Mouse (Mus musculus): ENCODE measurements around the gene Hip1.

Hip1 gene

DNA sequence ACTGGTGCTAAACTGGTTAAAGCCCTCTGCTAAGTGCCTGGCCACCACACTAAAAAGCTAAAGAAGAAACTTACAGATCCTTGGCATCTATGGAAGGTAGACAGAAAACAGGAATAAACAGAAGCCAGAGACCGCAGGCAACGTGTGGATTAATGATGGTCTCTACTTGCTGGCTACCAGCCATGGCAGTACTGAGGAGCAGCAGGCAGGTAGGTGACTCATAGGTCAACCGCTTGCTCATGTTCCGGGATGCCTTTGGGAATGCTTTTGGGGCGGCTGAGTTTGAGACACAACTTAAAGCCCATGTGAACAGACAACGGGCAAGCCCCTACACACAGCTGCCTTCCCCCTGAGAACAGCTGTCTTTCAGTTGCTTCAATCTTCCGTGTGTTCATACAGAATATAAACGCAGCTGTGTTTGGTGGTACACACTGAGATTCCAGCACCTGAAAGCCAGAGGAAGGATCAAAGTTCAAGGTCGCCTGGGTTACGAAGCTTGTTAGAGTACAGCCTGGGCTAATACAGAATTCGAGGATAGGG lies 13.5 kb downstream of the Hip1 start:
- DNase-seq (ENCODE audit: low read depth, low spot score) = no peak

DNA sequence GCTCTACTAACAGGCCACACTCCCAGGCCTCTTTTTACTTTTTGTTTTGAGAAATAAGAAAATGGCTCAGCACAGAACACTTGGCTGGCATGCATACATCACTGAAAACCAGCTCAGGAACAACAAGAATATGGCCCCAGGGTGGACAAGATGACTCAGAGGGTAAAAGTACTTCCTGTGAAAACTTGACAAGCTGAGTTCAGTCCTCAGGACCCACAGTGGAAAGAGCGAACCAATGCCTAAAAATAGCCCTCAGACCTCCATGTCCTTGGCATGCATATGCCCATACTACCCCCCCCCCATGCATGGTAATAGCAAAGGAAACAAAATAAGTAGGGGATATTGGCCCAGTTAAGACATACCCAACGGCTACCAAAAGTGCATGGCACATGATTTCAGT lies 15.0 kb downstream of the Hip1 start:
- DNase-seq (ENCODE audit: low read depth, low spot score) = no peak

DNA sequence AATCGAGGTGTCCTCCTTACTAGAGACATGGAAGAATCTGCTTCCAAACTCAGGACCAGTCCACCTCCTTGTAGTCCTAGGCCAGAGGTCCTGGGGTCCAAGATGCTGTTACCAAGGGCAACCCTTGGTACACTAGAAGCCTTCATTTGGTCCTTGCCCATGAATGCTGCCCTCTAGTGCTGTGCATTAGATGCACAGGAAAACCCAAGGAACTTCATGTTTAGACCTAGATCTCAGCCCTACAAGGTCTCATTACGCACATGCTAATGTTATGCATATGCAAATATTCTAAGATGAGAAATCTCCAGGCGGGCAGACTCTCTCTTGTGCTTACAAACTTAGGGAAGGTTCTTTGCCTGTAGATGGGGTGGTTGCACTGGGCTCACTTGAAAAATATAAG lies 15.6 kb downstream of the Hip1 start:
- no peak for DNase-seq (ENCODE audit: low read depth, low spot score)

DNA sequence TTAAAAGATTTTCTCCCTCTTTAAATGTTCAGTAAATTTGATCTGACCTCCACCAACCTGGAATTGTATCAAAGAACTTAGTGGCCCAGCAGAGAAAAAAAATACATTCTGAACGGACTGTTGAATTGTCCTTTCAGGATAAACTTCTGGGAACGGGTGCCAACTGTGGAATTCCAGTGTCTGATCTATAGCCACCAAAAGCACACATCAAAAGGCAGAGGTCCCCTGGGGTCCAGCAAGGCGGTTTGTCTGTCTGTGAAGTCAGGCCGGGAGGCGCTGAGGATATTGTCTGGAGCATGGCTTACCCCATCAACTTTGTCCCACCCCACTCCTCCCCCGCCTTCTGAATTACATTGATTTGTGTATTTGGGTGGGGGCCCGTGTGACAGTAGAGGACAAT lies 16.9 kb downstream of the Hip1 start:
- DNase-seq (ENCODE audit: low read depth, low spot score) = no peak

DNA sequence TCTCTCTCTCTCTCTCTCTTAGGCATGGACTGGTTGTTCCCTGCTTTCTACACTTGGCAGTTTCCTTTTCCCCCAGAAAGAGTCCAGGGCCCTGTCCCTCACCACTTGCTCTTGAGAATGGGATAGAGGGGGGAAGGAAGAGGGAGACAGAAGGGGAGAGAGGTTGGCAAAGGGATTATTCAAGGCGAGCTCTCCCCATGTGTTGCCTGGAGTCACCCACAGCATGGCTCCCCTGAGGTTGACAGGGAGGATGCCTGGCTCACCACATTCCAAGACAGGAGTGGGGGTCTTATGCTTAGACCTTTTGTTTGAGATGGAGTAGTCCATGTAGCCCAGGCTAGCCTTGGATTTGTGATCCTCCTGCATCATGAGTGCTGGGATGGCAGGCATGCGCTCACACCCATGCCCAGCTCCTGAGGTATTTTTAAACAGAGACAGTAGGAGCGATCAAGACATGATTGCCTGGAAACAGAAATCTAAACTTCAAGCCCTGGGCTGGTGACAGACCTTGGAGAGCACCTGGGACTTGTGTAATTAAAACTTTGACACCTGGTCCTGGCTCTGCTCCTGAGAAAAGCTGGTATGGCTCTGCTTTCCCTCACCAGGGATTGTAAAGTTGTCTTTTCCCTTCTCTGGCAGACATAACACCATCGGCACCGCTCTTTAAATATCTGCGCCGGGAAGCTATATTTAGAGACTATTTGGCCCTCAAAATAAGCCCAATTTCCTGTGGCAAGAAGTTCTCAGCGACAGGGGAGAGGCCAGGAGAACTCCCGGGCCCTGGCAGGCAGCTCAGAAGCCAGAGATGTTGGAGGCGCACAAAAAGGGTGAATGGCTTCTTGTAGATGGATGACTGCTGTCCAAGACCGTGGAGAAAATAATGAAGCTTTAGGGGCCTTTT lies 20.0 kb downstream of the Hip1 start:
- no peak for DNase-seq (ENCODE audit: low read depth, low spot score)

DNA sequence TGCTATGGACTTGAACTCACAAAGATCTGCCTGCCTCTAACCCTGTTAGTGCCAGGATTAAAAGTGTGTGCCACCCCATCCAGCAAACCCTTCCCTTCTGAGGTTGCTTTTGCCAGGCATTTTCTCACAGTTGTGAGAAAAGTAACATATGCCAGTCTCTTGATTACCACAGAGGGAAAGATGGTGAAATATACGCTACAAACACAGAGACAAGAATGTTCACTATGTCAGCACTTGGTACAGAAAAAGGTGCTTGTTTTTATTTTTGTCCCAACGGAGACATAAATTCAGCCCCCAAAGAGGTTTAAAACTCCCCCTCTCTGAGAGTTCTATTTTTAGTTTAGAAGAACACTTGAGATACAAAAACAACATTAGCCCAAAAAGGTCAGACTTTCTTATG lies 20.8 kb downstream of the Hip1 start:
- DNase-seq (ENCODE audit: low read depth, low spot score) = no peak

DNA sequence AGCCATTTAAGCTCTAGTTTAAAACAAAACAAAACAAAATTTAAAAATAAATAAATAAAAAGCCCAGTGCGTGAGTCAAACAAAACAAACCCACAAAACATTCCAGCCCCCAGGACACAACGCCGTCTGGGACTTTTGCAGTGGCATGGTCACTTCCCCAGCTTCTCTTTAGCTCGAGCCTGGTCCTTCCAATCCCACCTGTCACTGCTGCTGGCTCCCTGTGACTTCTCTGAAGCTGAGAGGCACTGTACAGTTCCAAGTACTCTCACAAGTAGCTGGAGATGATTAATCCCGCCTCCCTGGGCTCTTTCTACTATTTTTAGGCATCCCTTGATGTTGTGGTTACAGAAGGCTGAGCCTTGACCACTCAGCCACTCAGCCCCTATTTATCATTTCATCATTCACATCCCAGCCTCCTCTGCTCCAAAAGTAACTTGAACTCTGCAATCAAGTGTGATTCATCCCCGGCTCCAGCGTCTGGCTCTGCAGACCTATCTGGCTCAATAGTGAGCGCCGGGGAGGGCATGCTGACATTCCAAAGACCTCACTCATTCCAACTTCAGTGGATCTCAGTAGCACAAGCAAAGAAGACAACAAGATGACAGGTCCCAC lies 22.7 kb downstream of the Hip1 start:
- no peak for DNase-seq (ENCODE audit: low read depth, low spot score)

DNA sequence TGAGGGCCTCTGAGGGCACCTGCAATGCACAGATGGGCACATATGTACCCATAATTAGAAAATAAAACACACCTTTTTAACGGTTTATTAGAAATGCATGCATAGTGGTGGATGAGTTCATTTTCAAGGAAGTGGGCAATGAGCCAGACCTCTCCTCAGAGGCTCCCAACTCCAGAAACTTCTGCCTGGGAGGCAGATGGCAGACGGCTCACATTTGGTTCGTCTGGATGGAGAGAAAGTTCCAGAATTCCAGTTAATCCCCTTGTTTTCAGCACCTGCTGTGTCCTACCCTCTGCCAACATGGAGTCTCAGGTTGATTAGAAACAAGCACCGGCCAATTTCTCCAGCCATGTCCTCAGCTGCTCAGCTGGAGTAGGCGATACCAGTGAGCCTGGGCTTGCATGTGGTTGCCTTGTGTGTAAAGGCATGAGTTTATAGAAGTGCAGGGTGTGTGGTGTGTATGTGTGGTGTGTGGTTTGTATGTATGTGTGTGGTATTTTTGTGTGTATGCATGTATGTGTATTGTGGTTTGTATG lies 27.5 kb downstream of the Hip1 start:
- no peak for DNase-seq (ENCODE audit: low read depth, low spot score)

DNA sequence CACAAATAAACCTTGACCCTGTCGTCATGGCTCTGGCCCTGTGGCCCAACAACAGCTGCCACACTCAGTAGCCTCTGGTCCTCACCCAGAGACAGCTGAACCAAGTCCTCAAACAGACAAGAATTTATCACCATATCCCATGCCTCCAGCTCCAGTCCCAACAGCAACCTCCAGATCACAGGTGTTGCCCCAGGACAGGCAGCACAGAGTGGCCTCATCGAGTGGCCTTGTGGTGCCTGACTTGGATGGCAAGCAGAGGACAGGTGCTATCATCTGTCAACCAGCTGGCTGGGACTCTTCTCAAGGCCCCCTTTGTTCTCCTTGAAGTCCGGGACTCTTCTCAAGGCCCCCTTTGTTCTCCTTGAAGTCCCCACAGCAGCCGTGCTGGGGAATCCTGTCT lies 31.8 kb downstream of the Hip1 start:
- DNase-seq (ENCODE audit: low read depth, low spot score) = no peak

DNA sequence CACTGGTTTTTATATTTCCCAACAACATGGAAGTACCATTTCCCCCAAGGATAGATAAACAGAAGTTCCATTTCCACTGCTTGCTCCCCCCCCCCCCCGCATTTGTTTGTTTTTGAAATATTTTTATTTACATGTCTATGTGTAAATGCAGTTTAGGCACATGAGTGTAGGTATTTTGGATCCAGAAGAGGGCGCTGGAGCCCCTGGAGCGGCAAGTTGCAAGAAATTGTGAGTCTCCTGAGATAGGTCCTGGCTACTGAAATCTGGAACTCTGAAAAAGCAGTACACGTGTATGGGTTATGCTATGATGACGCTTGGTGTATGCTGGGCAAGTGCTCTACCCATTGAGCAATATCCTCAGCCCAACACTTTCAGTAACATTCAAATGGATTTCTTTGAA lies 33.8 kb downstream of the Hip1 start:
- no peak for DNase-seq (ENCODE audit: low read depth, low spot score)

DNA sequence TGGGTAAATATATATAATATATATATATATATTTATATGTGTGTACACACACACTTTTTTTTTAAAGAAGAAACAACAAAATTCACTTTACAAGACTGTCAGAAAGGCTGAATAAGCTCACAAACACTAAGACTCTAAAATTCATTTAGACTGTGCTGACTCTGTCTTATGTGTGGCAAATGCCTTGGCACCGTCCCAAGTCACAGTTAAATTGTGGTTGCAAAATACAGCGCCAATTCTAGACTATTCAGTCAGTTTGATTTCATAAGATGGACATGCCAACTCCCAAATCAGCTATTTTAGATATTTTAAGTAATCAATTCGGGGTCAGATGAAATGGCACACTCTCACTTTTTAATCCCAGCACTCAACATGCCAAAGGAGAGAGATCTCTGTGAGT lies 36.6 kb downstream of the Hip1 start:
- DNase-seq (ENCODE audit: low read depth, low spot score) = no peak

DNA sequence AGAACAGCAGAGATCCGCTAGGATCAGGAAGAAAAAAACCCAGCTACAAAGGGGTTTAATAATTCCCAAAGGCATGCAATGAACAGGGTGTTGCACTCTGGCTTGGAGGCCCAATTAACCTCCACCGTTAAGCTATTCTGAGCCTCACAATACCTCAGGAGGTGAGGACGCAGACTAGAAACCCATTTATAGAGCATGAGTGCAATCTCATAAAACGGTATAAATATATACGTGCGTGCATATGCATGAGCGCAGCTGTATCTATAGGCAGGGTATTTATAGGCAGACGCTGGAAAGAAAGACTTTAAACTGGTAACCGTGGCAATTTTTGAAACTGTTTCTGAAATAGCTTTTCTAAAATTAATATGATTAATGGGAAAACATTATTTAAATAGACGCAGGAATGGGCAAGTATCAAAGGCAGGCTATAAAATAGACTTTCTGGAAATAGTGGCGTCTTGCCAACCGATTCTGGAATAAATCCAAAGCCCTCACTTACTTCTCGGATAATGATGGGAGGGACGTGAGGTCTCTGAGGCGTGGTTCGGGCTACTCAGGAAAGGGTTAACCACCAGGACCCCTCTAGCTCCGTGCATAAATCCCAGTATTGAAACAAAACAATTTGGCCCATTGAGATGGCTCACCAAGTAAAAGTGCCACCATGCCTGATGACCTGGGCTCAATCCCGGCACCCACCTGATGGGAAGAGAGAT lies 37.2 kb downstream of the Hip1 start:
- no peak for DNase-seq (ENCODE audit: low read depth, low spot score)

DNA sequence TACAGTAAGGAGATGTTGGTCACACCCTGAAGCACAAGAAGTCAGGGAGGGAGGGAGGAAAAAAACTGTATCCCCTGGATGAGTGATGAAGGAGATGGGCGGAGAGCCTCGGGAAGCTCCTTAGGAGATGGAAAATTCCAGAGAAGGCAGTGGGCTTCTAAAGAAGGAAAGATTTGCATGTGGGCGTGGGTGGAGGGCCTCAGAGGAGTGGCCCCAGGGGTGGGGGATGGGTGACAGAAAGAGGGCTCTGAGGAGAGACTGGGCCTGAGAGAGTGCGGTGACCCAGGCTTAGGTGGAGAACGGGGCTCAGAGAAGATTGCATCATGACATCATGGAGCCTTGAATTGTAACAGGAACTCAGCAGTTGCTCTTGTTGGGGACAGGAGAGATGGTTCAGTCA lies 39.5 kb downstream of the Hip1 start:
- DNase-seq (ENCODE audit: low read depth, low spot score) = no peak

DNA sequence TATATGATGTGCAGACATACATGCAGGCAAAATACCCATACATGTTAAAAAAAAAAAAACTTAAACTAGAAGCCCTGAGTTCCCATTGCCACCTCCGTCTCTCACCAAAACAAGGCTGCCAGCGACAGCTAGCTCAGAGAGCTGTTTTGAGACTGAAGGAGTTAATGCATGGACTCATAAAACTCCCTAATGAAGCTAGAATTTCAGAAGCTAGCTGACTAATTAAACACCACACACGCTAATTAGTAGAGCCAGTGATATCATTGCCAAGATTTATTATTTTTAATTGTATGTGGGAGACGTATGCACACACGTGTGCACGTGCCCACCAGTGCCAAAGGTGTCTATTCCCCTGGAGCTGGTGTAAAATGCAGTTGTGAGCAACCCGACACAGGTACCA lies 42.0 kb downstream of the Hip1 start:
- DNase-seq (ENCODE audit: low read depth, low spot score) = no peak

DNA sequence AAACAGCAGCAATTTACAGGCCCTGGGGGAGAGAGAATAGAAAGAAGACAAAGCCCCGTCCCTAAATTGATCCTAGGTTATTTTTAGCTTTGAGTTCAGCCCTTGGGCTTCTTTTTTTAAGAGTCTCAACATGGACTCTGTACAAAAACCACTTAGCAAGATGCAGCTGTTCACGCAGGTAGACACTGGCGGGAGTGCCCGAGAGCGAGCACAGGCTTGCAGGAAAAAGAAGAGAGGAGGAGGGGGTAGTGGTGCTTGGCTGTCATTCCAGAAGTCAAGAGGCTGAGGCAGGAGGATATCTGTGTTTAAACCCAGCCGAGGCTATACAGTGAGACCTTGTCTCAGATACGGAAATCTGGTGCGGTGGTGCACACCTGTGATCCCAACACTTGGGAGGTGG lies 42.9 kb downstream of the Hip1 start:
- DNase-seq (ENCODE audit: low read depth, low spot score) = no peak

DNA sequence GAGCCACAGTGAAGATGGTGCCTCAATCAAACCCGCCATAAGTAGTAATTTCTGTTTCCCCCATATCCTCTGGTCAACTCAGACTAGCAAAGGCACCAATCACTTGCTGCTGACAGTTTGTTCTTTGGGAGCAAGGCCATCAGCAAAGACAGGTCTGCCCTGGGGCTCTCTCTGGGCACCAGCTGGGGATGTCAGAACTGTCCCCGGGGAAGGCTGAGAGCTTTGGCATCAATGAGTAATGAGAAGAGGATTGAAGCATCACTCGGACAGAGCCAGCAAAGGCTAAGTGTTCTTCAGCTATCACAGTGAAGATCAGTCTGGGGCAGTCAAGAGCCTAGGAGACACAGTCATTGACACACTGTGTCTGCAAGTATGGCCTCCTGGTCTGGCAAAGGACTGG lies 46.0 kb downstream of the Hip1 start:
- no peak for DNase-seq (ENCODE audit: low read depth, low spot score)

DNA sequence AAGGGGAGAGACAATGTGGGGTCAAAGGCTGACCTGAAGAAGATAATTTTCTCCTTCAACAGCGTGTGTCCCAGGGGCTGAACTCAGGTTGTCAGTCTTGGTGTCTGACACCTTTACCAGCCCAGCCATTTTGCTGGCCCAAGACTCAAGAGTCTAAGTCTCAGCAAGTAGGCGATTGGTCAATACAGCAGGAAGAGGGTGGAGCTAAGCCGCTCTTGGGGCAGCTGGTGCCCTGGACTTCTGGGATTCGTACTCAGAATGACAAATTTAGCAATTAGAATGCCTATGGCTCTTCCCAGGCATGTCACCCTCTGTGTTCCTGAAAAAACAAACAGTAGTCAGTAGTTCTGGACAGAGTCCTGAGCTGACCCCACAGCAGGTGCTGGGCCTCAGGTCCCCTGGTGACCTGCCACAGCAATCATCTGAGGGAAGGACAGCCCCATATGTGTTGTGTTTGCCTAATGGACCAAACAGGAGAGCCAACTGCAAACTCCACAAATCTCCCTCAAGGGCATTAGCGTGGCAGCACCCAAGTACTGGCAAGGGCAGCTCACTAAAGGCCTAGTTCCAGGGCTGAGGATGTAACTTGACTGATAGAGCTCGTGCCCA lies 47.5 kb downstream of the Hip1 start:
- no peak for DNase-seq (ENCODE audit: low read depth, low spot score)

DNA sequence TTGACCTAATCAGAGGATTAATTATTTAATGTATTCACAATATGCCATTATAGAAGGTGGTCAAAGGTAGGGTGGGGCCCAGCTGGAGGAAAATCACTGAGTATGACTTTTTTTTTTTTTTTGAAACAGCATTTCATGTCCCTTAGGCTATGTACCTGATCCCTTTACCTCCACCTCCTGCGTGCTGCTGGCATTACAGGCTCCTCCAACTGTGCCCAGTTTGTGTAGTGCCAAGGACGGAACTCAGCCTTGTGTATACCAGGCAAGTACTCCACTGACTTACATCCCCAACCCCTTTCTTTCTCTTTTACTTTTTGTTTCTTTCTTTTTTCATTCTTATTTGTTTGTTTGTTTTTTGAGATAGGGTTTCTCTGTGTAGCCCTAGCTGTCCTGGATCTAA lies 48.4 kb downstream of the Hip1 start:
- no peak for DNase-seq (ENCODE audit: low read depth, low spot score)

DNA sequence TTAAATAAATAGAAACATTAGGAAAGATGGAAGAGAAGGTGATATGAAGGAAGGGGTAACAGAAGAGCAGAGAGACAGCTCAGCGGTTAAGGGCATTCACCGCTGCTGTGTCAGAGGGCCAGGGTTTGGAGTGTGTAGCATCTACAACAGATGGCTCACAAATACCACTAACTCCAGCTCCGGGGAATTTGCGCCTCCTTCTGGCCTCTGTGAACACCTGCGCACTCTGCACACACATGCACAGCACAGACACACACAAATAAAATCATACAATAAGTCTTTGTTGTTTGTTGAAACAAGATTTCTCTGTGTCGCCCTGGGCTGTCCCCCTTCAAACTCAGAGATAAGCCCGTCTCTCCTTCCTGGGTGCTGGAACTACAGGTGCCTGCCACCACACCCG lies 49.4 kb downstream of the Hip1 start:
- DNase-seq (ENCODE audit: low read depth, low spot score) = no peak

DNA sequence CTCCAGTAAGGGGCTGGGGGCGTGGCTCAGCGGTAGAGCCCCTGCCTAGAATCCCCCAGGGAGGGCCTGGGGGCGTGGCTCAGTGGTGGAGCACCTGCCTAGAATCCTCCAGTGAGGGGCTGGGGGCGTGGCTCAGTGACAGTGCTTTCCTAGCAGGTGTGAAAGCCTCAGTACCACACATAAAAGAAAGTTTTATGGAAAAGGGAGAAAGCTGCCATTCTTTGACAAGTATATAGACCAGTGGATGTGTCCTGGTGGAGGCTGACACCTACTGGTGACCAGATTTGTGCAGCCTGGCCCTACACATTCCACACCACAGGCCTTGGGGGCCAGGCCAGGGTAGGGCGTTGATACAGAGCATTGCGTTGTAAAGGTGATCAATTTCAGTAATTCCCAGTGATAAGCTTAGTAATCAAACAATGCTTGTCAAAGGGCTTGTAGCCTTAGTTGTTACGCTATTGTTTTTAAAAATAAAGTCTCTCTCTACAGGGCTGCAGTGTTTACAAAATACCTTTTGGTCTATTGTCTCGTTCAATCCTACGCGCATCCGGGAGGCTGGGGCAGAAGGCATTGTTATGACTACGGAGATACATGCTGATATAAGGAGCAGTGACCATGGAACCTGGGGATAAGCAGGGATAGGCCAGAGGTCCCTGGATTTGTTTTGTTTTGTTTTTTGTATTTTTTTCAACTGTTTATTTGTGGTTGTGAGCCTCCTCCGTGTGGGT lies 50.6 kb downstream of the Hip1 start:
- DNase-seq (ENCODE audit: low read depth, low spot score) = no peak

DNA sequence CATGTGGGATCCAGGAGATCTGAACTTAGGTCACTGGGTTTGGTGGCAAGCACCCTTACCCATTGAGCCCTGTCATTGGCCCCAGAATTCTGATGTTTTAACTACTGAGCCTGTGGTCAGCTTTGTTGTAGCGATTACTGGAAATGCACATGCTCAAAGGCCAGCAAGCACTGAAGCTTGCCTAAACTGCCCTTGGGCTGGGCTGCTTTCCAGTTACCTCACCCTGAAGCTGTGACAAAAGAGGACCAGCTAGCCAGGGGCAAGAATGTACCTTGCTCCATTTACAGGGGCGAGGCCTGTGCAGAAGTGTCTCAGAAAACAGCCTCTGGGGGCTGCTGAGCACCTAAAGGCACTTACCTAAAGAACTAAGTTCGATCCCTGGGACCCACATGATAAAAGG lies 51.8 kb downstream of the Hip1 start:
- DNase-seq (ENCODE audit: low read depth, low spot score) = no peak
